Mouse (Mus musculus): ENCODE data around the gene Kmt5a.

Gene Kmt5a

GRCm38 (mm10) chr5:124439447-124440093 is at the start of gene Kmt5a:
Gene Kmt5a (plus strand): TSS chr5:124439930.
- peak; percentile 96 to 97 for DNase-seq (ENCODE audit: low spot score in 2 of 2)

- DNase-seq (ENCODE audit: low spot score in 2 of 2) = no peak
Observed at GRCm38 (mm10) chr5:124392412-124392811, 47.3 kb upstream of the Kmt5a start.

GRCm38 (mm10) chr5:124393726-124394125 is 46.0 kb upstream of the Kmt5a start:
- no peak for DNase-seq (ENCODE audit: low spot score in 2 of 2)

GRCm38 (mm10) chr5:124410808-124411207 is 28.9 kb upstream of the Kmt5a start:
- no peak for DNase-seq (ENCODE audit: low spot score in 2 of 2)

GRCm38 (mm10) chr5:124412163-124412562 is 27.6 kb upstream of the Kmt5a start:
- no peak for DNase-seq (ENCODE audit: low spot score in 2 of 2)

- DNase-seq (ENCODE audit: low spot score in 2 of 2) = no peak
Observed at GRCm38 (mm10) chr5:124418903-124419302, 20.8 kb upstream of the Kmt5a start.

- no peak for DNase-seq (ENCODE audit: low spot score in 2 of 2)
Observed at GRCm38 (mm10) chr5:124421786-124422185, 17.9 kb upstream of the Kmt5a start.

GRCm38 (mm10) chr5:124424200-124424722 is 15.5 kb upstream of the Kmt5a start:
- no peak for DNase-seq (ENCODE audit: low spot score in 2 of 2)

- peak in 1 of 2 experiments; percentile 53 for DNase-seq (ENCODE audit: low spot score in 2 of 2)
Observed at GRCm38 (mm10) chr5:124424723-124425411, 14.9 kb upstream of the Kmt5a start.

- peak; percentile 96 for DNase-seq (ENCODE audit: low spot score in 2 of 2)
Observed at GRCm38 (mm10) chr5:124425412-124426259, 14.1 kb upstream of the Kmt5a start, which contains the start of gene Sbno1. Gene Sbno1 (minus strand): TSS chr5:124426001.

- DNase-seq (ENCODE audit: low spot score in 2 of 2) = no peak
Observed at GRCm38 (mm10) chr5:124426475-124427071, 13.2 kb upstream of the Kmt5a start.

- DNase-seq (ENCODE audit: low spot score in 2 of 2) = peak; percentile 85 to 87
Observed at GRCm38 (mm10) chr5:124432398-124433012, 7.2 kb upstream of the Kmt5a start.

GRCm38 (mm10) chr5:124433048-124433447 is 6.7 kb upstream of the Kmt5a start:
- no peak for DNase-seq (ENCODE audit: low spot score in 2 of 2)

GRCm38 (mm10) chr5:124438229-124438628 is 1.5 kb upstream of the Kmt5a start:
- no peak for DNase-seq (ENCODE audit: low spot score in 2 of 2)

GRCm38 (mm10) chr5:124438746-124439145 is 984 bp upstream of the Kmt5a start:
- DNase-seq (ENCODE audit: low spot score in 2 of 2) = no peak

- peak in 1 of 2 experiments; percentile 59 for DNase-seq (ENCODE audit: low spot score in 2 of 2)
Observed at GRCm38 (mm10) chr5:124440094-124440701, 468 bp downstream of the Kmt5a start.

GRCm38 (mm10) chr5:124442628-124443027 is 2.9 kb downstream of the Kmt5a start:
- DNase-seq (ENCODE audit: low spot score in 2 of 2) = no peak

- DNase-seq (ENCODE audit: low spot score in 2 of 2) = no peak
Observed at GRCm38 (mm10) chr5:124444208-124444607, 4.5 kb downstream of the Kmt5a start.

- peak; percentile 80 to 85 for DNase-seq (ENCODE audit: low spot score in 2 of 2)
Observed at GRCm38 (mm10) chr5:124444661-124445561, 5.2 kb downstream of the Kmt5a start.
